Mouse (Mus musculus) T-cell, adult 66 days (primary cell): ENCODE data around the gene Donson. TPM values are rescaled to one million over a fixed set of nuclear protein-coding genes. Genes with fewer than 3 reads are reported as not detected.

Source experiments
- total RNA-seq, 2 experiments: library from RNA; stranded (reverse); gene quantifications; 3 replicates in 1 of 2; 4 replicates in 1 of 2; pipeline ENCODE4 v1.2.4; 2023

Gene Donson
- 100 to 1,000 TPM in 1 of 2 experiments, 10 to 100 TPM in 1; 86.3 to 112 TPM for total RNA-seq

DNA sequence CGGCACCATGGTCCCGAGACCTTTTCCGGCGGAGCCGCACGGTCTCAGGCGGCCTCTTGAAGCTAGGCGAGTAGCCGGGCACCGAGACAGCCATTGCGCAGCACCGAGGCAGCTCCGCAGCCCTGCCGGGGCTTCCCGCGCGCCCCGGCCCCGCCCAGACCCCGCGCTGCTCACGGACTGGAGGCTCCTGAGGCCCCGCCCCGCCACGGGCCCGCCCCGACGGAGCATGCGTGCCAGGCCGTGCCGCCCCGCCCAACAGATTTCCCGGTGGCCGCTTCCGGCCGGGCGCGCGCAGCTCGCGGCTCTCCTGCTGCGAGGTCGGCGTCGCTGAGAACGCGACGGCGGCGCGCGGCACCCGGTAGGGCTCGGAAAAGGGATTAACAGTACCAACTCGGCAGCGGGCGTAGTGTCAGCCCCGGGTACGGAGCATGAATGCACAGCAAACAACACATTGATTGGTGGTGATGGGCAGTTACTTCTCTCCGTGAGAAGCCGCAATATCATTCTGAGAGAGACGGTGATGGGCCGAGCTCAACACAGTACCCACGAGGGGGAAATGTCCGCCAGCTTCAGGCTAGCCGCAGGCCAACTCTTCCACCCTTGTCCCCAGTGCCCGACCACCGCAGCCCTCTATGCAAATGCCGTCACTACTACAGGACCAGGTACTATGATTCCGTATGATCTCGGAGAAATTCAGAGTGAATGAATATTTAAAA, at the start of gene Donson:
Gene Donson, minus strand, starts transcription at position 152 of the 716 bp plus-strand sequence.

DNA sequence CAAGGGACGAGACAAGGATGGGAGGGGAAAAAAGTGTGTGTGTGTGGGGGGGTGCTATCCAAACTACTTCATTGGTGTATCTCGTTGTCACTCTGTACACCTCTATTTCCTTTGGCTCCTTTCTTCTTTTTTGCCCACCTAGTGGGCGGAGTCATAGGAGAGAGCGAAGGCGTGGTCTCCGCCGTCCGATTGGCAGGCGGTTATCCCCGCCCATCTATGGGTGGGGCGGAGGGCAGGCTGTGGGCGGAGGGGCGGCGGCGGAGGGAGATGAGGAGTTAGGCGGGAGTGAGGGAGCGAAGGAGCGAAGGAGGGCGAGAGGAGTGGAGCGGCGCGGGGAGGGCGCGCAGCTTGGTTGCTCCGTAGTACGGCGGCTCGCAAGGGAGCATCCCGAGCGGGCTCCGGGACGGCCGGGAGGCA, 40.5 kb upstream of the Donson start, which contains the start of gene Itsn1:
Gene Itsn1, plus strand, starts transcription at position 216 of the 417 bp plus-strand sequence.

GRCm38 (mm10) chr16:91728123-91729065, 39.8 kb upstream of the Donson start, which contains the start of gene Cryzl1:
TSS of gene Cryzl1 (minus strand) at chr16:91728975.

GRCm38 (mm10) chr16:91647461-91648219, 40.9 kb downstream of the Donson start, which contains the start of gene Son:
TSS of gene Son (plus strand) at chr16:91647506.

GRCm38 (mm10) chr16:91646681-91647419, 41.7 kb downstream of the Donson start, which contains the start of gene Gart:
TSS of gene Gart (minus strand) at chr16:91646952.

Other genes with a start within 250 kb of the Donson start
- gene Ifnar1, start 203.5 kb downstream of the Donson start, total RNA-seq: 100 to 1,000 TPM; 133 to 142 TPM
- gene Ifngr2, start 141.7 kb downstream of the Donson start, total RNA-seq: 10 to 100 TPM; 43.3 to 52.4 TPM
- gene Tmem50b, start 91.0 kb downstream of the Donson start, total RNA-seq: 10 to 100 TPM; 17.7 to 19.1 TPM
- gene Dnajc28, start 69.7 kb downstream of the Donson start, total RNA-seq: 1 to 10 TPM; 1.2 to 1.8 TPM
- 100 to 1,000 TPM; 105 to 118 TPM for gene Gart, start 41.8 kb downstream of the Donson start, total RNA-seq
- 100 to 1,000 TPM; 456 to 470 TPM for gene Son, start 41.3 kb downstream of the Donson start, total RNA-seq
- 10 to 100 TPM; 23.1 to 26.8 TPM for gene Cryzl1, start 40.2 kb upstream of the Donson start, total RNA-seq
- 1 to 10 TPM; 5.0 to 5.1 TPM for gene Itsn1, start 40.5 kb upstream of the Donson start, total RNA-seq